In the genomic region with DNA sequence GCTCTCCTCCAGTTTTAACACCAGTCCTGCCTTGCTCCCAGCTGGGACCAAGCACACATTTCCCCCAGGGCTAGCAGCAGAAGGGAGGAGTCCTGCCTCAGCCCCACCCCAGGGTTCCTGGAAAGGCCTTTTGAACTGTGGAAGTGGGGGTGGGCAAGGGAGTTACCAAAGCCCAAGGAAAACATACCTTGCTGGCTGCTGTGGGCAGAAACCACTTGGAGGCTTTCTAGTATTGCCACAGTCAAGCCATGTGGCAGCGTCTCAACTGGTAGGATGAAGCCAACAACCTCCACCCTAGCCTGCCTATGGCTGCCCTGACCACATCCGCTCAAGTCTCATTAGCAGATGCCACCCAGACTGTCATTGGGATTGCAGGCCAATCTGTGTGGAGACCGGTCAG, we compare ENCODE assay signal across 10 mouse cellular contexts. TPM values are rescaled to one million over a fixed set of nuclear protein-coding genes. Genes with fewer than 3 reads are reported as not detected.
A peak's percentile ranks its signal among the peaks of the same experiment; 100 is the strongest.
DNase-seq lines count a peak whose midpoint lies in the region; ATAC-seq and TF ChIP-seq lines count a peak whose summit lies in the region.
"Had no signal": no experiment of that assay in that cellular context is flagged by ENCODE, and none has a peak within 500 bp of the region (broad histone marks: within the 10 kb centered on the region; RNA-seq: fewer than 3 reads in every experiment).

No protein-coding gene starts in this region.

- H3K27ac ChIP-seq in bone marrow, adult 2 months (ENCODE audit: control insufficient read depth, insufficient read depth, low read depth, low read length, poor library complexity) = peak overlapping the region; percentile 64
- peak overlapping the region; percentile 49; the same call in 1 of the 2 replicates for H3K27ac ChIP-seq in liver, postnatal 0 days (ENCODE audit: low read depth)
- H3K27ac ChIP-seq: embryonic facial prominence, embryonic 12.5 days had no signal

- no peak for TF ChIP-seq EP300 in liver, postnatal 0 days (IDR thresholded peaks at IDR 0.05; ENCODE audit: low read depth)

- H3K36me3 ChIP-seq in liver, postnatal 0 days (replicated peaks; ENCODE audit: insufficient read depth, low read length) = peaks cover 19% of the 10 kb centered on the region

- peak overlapping the region; percentile 27; the same call in 1 of the 2 replicates for H3K4me2 ChIP-seq in liver, postnatal 0 days (ENCODE audit: low read depth, low read length)
- H3K4me2 ChIP-seq: embryonic facial prominence, embryonic 12.5 days had no signal

- no peak for TF ChIP-seq POLR2A in bone marrow, adult 2 months (IDR thresholded peaks at IDR 0.05; ENCODE audit: borderline replicate concordance, control insufficient read depth, low read depth, low read length)

- H3K4me3 ChIP-seq in bone marrow, adult 2 months (replicated peaks; ENCODE audit: control insufficient read depth, low read depth, low read length) = no peak overlapping the region
- no peak overlapping the region for H3K4me3 ChIP-seq in liver, postnatal 0 days (ENCODE audit: low read depth, low read length)
- H3K4me3 ChIP-seq: embryonic facial prominence, embryonic 12.5 days had no signal

- TF ChIP-seq CTCF in bone marrow, adult 2 months (IDR thresholded peaks at IDR 0.05; ENCODE audit: control insufficient read depth, insufficient read depth, low read length) = no peak
- TF ChIP-seq CTCF in liver, postnatal 0 days (IDR thresholded peaks at IDR 0.05; ENCODE audit: low read depth) = no peak

- WGBS in bone marrow, adult 2 months = 18% methylated on average over 3 of the region's 3 CpGs
- WGBS in liver, postnatal 0 days (ENCODE audit: insufficient replicate concordance) = 58% methylated on average over 3 of the region's 3 CpGs

- H3K9me3 ChIP-seq in liver, postnatal 0 days (ENCODE audit: low read length) = no peaks in the 10 kb centered on the region
- H3K9me3 ChIP-seq: embryonic facial prominence, embryonic 12.5 days had no signal

- H3K9ac ChIP-seq in liver, postnatal 0 days (replicated peaks) = 0 out of 2 replicates have a peak overlapping the region, but pooled peaks have one; percentile 16
- H3K9ac ChIP-seq: embryonic facial prominence, embryonic 12.5 days had no signal

- intact Hi-C loops in gastrocnemius, postnatal 36 days (cut with DNase I) = no loop called here

- DNase-seq in lung, adult 18-20 months = peak; percentile 72 to 78
- no peak for DNase-seq in lung, postnatal 14 days
- DNase-seq in liver, postnatal 0 days = peak; percentile 48
- peak; percentile 51 for DNase-seq in thymus, postnatal 25 days
- no peak for DNase-seq in layer of hippocampus, adult 18-20 months (ENCODE audit: low spot score in 2 of 2)
- DNase-seq in kidney, adult 8-10 months = no peak
- no peak for DNase-seq in gastrocnemius, postnatal 36 days
- DNase-seq: heart, postnatal 4 days had no signal

- H3K4me1 ChIP-seq in bone marrow, adult 2 months (ENCODE audit: control insufficient read depth, insufficient read depth, low read length) = peaks cover 23% of the 10 kb centered on the region
- H3K4me1 ChIP-seq in liver, postnatal 0 days (ENCODE audit: insufficient read depth) = peaks cover 70% of the 10 kb centered on the region

- no peaks in the 10 kb centered on the region for H3K27me3 ChIP-seq in liver, postnatal 0 days (ENCODE audit: insufficient read depth, low read length)
- H3K27me3 ChIP-seq: embryonic facial prominence, embryonic 12.5 days had no signal

- ATAC-seq in liver, postnatal 0 days = peak; percentile 12; the same call in 1 of the 2 replicates

RNA-seq across cellular contexts. Expression of a gene that starts 3.3 kb away (rescaled TPM):
- not detected in 2 replicates for polyA plus RNA-seq in bone marrow, adult 2 months (2011; ENCODE audit: insufficient read depth, insufficient read length, low replicate concordance, missing spikeins)
- polyA plus RNA-seq in liver, postnatal 0 days (2015; fragmentation: Nextera tagmentation; extraction: Ambion mirVana) = 0.07 TPM in 1 of 2 replicates, not detected in the other
- total RNA-seq in layer of hippocampus, adult 18-20 months (2021) = under 1 TPM in 1 of 2 experiments, not detected in 1; 0.52 TPM
- total RNA-seq in gastrocnemius, postnatal 36 days (2021) = not detected

RNA-seq across cellular contexts. Expression of a gene that starts 3.4 kb away (rescaled TPM):
- 18.9 and 63.2 TPM in 2 replicates for polyA plus RNA-seq in bone marrow, adult 2 months (2011; ENCODE audit: insufficient read depth, insufficient read length, low replicate concordance, missing spikeins)
- 7.4 and 8.2 TPM in 2 replicates for polyA plus RNA-seq in liver, postnatal 0 days (2015; fragmentation: Nextera tagmentation; extraction: Ambion mirVana)
- 10 to 100 TPM; 32.4 to 34.4 TPM for total RNA-seq in layer of hippocampus, adult 18-20 months (2021)
- total RNA-seq in gastrocnemius, postnatal 36 days (2021) = 1 to 10 TPM; 2.0 to 2.1 TPM

RNA-seq across cellular contexts. Expression of a gene that starts 17.6 kb away (rescaled TPM):
- polyA plus RNA-seq in bone marrow, adult 2 months (2011; ENCODE audit: insufficient read depth, insufficient read length, low replicate concordance, missing spikeins) = 5.7 and 8.0 TPM in 2 replicates
- 1.9 and 2.1 TPM in 2 replicates for polyA plus RNA-seq in liver, postnatal 0 days (2015; fragmentation: Nextera tagmentation; extraction: Ambion mirVana)
- 100 to 1,000 TPM; 170 to 178 TPM for total RNA-seq in layer of hippocampus, adult 18-20 months (2021)
- total RNA-seq in gastrocnemius, postnatal 36 days (2021) = 1 to 10 TPM; 1.9 to 2.0 TPM

RNA-seq across cellular contexts. Expression of a gene that starts 19.2 kb away (rescaled TPM):
- polyA plus RNA-seq in bone marrow, adult 2 months (2011; ENCODE audit: insufficient read depth, insufficient read length, low replicate concordance, missing spikeins) = 25.8 and 55.3 TPM in 2 replicates
- polyA plus RNA-seq in liver, postnatal 0 days (2015; fragmentation: Nextera tagmentation; extraction: Ambion mirVana) = 12.9 and 14.8 TPM in 2 replicates
- total RNA-seq in layer of hippocampus, adult 18-20 months (2021) = 10 to 100 TPM; 59.0 to 61.7 TPM
- 10 to 100 TPM; 34.1 to 34.9 TPM for total RNA-seq in gastrocnemius, postnatal 36 days (2021)

RNA-seq across cellular contexts. Expression of a gene that starts 30.4 kb away (rescaled TPM):
- 75.3 and 222 TPM in 2 replicates for polyA plus RNA-seq in bone marrow, adult 2 months (2011; ENCODE audit: insufficient read depth, insufficient read length, low replicate concordance, missing spikeins)
- 93.4 and 102 TPM in 2 replicates for polyA plus RNA-seq in liver, postnatal 0 days (2015; fragmentation: Nextera tagmentation; extraction: Ambion mirVana)
- 10 to 100 TPM; 23.8 to 27.0 TPM for total RNA-seq in layer of hippocampus, adult 18-20 months (2021)
- total RNA-seq in gastrocnemius, postnatal 36 days (2021) = 100 to 1,000 TPM; 188 to 289 TPM

Comparison
In these comparisons a context has a peak if more than half of its experiments do, and no peak if none do; other contexts are left out.
1. DNase-seq: peak in lung, adult 18-20 months (2 of 2), liver, postnatal 0 days (single experiment) and thymus, postnatal 25 days (single experiment); none in lung, postnatal 14 days (single experiment), layer of hippocampus, adult 18-20 months (0 of 2), kidney, adult 8-10 months (0 of 2) and gastrocnemius, postnatal 36 days (0 of 2).
2. RNA of a gene that starts 3.4 kb away (total RNA-seq): 32.4 to 34.4 TPM in layer of hippocampus, adult 18-20 months; 2.0 to 2.1 TPM in gastrocnemius, postnatal 36 days; every median in the first group is over 10 times any median in the second.
3. RNA of a gene that starts 17.6 kb away (total RNA-seq): 170 to 178 TPM in layer of hippocampus, adult 18-20 months; 1.9 to 2.0 TPM in gastrocnemius, postnatal 36 days; every median in the first group is over 10 times any median in the second.